Mouse (Mus musculus): ENCODE results near the gene Hdac9.
"Not testable (repeated sequence)": the region's sequence is repeated elsewhere in the genome, so short reads cannot be mapped to it uniquely, and the experiment has no call there.

The Hdac9 gene

GRCm38 (mm10) chr12:34052508-34052907, 864.4 kb downstream of the Hdac9 start:
- no peak for DNase-seq

GRCm38 (mm10) chr12:34052036-34052435, 864.9 kb downstream of the Hdac9 start:
- DNase-seq = peak; percentile 36 to 63

GRCm38 (mm10) chr12:34051112-34051511, 865.8 kb downstream of the Hdac9 start:
- peak in 1 of 2 experiments; percentile 12 for DNase-seq

- DNase-seq = no peak
Measured at GRCm38 (mm10) chr12:34040949-34041348, 875.9 kb downstream of the Hdac9 start.

- DNase-seq = no peak
Measured at GRCm38 (mm10) chr12:34040061-34040460, 876.8 kb downstream of the Hdac9 start.

GRCm38 (mm10) chr12:34009796-34010195, 907.1 kb downstream of the Hdac9 start:
- DNase-seq = not testable (repeated sequence)

All from lung, postnatal 4 days (tissue).